Mouse (Mus musculus) c-Kit-negative CD71-positive TER-119-positive erythroid progenitor cells, embryonic 14.5 days (primary cell): ENCODE data around the gene Top1.

ENCODE experiments used
- DNase-seq: peaks from one replicate; pipeline ENCODE4 v3.0.0-alpha.2; 2013; ENCODE audit warnings: low read depth, low spot score

The Top1 gene

DNA sequence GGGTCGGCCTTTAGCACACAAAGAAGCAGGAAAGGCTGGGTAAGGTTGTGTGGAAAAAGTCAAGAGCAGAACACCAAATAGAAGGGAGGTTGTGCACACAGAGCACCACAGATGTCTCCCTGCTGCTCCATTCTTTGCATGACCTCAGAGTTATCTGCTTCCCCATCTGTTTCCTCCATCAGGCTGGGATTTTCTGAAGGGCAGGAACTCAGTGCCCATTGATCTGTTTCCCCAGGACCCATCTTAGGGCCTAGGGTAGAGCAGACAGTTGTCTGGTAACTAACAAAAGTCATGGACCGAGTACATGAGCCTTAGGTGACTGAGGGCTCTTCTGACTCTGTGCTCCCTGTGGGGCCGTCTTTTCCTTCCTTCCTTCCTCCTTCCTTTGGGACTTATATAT lies 95.9 kb downstream of the Top1 start:
- DNase-seq, result no peak

DNA sequence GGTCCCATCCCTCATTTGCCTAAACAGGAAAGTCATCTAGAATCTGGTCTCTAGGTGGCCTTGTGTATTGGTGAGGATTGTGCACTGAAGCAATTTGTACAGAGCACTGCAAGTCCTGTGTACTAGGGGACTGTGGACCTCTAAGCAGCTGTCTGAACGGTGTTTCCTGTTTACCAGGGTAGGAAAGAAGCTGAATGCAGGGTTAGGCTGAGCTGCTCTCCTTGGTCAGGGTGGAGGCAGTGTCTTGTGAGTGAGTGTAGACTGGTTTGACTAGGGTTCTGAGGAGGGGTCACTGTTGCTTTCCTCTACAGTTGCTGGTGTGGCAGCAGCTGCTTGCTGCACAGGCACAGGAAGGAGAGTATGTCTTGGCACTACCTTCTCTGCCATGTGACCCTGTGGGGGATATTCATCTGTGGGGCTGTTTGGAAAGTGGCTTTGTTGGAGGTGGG lies 96.5 kb downstream of the Top1 start:
- no peak for DNase-seq

DNA sequence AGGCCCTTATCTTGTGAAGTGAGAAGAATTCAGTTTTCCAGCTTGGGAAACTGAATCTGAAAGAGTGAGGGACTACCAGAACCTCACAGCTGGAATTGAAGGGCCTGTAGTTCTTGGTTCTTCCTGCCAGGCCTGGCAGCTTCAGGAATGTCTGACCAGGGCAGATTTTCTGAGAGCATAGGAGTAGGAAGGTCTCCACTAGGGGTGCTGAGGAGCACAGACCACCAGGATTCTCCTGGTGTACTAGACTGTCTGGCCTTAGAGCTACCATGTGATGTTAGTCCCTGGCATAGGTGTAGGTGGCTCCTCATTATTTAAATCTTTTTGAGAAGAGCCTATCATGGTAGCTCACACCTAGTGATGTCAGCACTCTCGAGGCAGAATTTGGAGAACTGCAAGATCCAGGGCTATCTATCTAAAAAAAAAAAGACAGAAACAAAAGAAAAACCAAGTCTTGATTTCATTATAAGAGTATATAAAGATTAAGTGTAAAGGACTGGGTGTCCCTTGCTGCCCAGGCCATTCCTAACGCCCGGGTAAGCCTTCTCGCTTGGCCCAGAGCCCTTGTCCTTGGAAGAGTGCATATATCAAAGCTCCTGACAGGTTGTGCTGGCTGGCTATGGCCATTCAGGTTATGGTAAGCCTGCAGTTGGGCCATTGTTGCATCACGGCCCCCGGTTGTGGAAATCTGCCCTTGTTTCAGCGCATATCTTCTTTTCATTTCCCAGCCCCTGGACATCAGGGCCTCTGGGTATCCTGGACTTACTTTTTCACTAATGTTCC lies 98.5 kb downstream of the Top1 start:
- DNase-seq, result no peak

DNA sequence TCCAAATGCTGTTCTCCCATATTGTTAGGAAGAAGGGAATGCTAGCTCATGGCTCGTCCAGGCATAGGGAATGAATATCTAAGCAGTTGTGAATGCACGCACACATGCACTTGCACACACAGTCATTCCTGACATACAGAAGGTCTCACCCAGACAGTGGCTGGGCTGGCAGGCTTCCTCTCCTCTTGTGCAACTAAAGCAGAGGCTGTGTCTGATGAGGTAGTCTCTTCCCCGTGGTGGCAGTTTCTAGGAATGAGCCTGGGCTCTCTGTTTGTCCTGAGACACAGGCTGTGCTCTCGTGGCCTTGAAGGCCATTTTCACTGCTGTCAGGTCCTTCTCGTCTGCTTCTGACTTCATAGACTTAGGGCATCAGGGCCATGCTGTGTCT lies 99.1 kb downstream of the Top1 start:
- no peak for DNase-seq

DNA sequence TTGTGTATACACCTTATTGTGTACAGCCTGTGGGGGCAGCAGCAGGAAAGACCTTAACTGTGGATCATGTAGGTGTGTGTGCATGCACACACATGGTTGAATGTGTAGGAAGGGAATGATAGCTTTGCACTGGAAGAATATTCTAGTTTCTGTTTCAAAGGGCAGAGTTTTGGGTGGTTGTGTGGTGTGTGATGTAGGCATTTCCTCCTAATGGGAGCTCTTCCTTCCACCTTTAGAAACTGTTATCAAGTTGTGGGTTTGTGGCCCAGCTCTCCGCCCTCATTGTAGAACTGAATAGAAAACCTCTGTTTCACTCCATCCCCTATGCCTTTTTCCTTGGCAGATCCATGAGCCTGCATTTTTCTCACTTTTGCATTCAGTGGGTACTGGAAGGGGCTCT lies 99.8 kb downstream of the Top1 start:
- DNase-seq, result no peak

DNA sequence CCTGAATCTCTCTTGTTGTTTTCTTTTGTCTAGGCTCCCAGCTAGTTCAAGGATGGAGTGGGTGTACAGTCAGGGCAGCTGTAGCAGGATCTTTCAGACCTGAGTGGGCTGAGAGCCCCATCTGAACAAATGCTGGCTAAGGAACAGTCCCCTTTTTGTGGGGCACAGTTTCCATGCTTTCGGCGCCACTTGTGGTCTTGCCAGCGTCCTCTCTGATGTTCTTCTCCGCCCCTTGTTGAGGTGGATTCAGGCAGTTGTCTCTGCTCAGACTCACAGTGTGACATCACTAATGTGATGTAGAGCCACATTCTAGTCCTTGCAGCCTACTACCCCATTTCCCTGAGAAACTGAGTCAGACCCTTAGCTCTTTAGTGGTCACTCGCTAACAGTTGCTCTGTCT lies 100.9 kb downstream of the Top1 start:
- no peak for DNase-seq

DNA sequence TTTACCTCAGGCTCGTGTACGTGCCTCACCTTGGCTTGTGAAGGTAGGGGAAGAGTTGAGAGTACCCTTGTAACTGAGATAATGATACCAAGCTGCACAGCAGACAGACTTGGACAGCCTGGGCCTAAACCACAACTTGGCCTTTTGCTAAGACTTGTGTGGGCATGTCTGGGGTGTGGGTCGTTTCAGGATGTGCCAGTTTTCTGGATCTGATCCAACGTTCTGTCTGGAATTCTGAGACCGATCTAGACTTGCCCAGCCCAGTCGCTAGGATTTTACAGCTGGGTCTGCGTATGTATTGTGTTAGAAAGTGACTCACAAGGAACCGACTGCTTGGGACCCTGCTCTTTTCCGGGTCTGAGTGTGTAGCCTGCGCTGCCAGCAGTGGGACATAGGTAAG lies 101.4 kb downstream of the Top1 start:
- no peak for DNase-seq

DNA sequence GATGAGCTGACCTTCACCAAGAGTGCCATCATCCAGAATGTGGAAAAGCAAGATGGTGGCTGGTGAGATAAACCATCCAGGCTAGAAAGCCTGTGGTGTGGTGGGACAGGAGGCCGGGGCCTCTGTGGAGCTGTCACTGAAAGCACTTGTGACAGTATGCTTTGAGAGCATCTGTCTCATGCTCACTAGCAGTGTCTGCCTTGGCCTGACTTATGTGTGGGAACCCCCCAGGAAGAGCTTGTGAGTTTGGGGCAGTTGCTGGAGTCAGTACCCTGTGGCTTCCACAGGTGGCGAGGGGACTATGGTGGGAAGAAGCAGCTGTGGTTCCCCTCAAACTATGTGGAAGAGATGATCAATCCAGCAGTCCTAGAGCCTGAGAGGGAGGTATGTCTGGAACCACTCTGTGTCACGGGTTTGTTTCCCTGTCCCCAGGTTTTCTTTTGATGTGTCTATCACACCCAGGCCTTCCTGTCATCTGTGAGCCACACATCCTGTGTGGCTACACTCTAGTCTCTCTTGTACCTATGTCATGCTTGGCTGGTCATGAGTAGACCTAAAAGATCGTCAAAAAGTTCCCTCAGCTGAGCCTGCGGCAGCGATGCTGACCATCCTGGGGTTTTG lies 111.0 kb downstream of the Top1 start:
- DNase-seq, result no peak

DNA sequence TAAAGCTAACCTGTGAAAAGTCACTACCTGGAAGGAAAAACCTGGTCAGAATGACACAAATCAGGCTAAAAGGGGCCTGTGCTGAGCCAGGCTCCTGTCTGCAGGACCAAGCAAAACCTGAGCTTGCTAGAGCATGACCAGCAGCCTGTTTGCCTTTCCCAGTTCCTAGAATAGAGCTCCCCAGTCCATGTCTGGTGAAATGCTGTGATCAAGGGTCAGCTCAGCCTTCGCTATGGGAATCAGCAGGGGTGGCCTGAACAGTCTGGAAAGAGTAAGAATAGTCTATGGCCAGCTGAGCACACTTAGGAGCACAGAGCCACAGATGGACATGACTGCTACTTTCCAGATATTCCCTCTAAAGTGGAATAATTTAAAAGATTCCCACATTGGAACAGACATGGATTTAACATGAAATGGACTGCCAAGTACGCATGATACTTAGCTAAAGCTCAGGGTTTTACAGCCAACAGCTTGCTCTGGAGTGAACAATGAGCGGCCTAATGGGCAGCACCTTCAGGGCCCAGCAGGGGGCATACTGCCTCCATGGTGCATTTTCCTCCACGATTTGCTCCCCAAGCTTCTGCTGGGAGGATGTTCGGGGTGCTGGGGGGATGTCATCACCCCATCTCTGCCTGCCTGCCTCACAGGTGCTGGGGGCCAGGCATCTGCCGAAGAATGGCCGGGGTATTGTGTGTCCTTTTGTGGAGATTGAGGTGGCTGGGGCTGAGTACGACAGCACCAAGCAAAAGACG lies 114.9 kb downstream of the Top1 start:
- no peak for DNase-seq

DNA sequence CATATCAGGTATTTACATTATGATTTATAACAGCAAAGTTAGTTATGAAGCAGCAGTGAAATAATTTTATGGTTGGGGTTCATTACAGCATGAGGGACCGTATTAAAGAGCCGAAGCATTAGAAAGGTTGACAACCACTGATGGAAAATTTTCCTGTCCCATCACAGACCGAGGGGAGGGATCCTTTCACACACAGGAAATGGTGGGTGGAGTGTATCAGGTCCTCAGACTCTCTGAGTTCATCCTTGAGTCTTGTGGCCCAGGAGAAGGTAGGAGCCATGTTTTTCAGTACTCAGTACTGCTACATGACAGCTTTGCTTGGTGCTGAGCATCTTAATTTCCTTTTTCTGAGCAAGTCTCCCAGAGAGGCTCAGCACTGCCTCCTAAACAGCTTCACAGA lies 118.1 kb downstream of the Top1 start:
- no peak for DNase-seq

DNA sequence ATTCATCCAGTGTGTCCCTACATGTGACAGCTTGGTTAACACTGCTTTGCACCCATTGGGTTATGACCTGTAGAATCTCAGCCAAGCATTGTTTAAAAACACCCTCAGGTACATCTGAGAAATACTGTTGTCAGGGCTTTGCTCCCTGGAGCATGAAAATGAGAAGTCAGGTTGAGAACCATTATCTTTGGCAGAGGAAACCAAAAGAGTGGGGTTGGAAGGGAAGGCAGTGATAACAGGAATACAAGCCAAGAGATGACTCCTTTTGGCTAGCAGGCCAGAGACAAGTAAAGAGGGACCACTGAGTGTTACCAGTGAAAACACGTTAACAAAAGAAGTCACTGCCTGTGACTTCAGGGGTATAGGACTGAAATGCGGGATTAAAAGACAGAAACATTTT lies 118.7 kb downstream of the Top1 start:
- DNase-seq, result no peak

DNA sequence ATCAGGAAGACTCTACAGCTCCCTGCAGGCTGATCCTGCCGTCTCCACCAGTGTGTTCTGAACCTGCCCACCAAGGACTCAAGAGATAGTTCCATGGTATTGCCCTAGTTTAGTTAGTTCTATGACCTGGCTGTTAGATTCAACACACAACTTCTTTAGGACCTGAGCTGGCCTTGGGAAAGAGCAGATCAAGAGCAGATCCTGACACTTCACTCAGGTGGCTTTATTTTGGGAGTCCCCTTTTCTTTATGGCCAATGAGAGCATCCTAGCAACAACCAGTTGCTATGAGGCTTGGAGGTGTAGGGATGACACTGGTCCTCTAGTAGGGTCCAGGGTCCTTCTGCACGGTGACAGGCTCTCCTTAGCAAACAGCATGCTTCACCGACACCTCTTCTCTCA lies 119.4 kb downstream of the Top1 start:
- no peak for DNase-seq

DNA sequence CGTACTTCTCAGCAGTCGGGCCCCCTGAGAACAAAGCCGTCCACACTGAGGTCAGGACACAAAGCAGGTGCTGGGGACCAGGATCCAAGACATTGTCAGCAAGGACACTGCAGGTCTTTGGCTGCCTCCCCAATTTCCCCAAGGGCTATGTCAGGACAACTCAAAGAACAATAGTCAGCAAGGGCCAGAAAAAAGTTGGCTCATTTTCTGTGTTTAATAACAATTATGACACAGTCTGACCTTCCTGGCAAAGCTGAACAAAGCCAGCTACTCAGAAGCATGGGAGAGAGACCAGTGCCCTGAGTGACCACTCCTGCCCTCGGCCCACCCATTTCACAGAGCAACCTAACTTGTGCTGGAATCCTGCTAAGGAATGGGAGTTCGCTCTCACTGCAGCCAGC lies 120.7 kb downstream of the Top1 start:
- no peak for DNase-seq

DNA sequence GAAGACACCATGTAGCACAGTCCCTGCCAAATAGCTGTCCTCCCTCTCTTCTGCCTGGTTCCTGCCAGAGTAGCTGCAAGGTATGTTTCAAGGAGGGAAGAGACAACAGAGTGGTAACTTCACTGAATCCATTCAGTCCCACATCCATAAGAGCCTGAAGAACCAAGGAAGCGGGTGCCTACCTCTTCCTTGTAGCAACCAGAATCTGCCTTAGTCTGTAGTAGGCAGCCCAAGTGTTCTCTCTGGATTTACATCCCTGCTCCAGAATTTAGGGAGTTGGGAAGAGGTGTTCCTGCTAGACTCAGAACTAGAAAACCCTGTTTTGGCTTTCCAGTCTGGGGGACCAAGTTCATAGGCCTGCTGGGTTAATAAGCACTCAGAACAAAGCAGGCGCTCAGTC lies 121.5 kb downstream of the Top1 start:
- DNase-seq, result no peak

DNA sequence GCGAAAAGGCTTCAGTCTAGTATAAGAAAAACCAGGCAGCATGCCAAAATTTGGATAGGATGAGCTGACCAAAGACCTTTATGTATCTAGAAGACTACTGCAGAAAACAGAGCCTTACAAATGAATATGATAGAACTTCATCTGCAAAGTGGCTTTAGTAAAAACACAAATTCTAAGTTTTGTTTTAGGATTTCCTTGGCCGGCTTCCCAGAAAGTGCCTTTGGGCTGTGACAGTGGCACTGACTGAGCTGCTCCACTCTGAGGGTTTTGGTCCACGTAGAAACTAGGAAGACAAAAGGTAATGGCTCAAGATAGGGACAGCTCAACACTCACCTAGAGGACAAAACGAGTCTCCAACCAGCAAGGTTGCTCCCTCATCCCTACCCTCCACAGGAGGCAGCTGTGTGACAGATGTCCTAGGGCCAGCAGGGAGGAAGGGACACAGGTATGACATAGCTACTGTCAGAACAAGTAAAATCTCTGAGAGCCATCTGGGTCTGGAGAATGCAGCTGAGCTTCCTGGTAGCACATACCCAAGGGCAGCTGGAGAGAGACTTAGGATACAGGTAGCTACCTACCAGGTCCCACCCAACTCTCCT lies 122.5 kb downstream of the Top1 start:
- no peak for DNase-seq

DNA sequence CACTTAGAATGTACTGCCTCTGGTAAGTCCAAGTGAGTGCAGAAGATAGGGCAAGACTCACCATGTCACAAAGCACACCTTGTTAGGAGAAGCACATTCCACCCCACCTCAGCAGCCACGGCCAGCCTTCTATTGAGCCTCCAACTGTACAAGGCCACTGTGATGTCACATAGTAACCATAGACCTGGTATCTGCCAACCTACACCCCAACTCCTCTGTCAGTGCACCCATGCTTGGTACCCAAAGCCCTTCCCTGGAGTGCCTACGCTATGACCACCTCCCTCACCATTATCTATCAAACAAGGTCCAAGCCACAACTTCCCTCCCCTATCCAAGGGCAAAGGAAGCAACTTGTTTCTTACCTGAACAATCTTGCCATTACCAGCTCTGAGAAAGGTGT lies 123.3 kb downstream of the Top1 start:
- no peak for DNase-seq

DNA sequence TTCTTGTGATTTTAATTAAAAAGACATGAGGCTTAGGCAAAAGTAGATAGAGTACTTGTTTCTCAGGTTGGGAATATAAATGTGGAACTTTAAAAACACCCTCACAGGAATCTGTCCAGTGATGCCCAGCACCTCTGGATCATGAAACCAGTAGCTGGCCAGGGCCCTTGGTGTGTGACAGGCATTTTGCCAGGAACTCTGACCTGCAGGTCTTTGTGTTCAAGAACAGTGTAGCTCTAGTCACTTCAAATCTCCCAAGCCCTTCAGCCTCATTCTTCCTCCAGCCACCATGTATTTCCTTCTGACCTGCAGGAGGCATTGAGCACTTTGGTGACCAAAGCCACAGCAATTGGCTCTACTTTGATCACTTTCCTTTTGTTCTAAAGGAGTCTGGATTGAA lies 124.7 kb downstream of the Top1 start:
- DNase-seq, result no peak

DNA sequence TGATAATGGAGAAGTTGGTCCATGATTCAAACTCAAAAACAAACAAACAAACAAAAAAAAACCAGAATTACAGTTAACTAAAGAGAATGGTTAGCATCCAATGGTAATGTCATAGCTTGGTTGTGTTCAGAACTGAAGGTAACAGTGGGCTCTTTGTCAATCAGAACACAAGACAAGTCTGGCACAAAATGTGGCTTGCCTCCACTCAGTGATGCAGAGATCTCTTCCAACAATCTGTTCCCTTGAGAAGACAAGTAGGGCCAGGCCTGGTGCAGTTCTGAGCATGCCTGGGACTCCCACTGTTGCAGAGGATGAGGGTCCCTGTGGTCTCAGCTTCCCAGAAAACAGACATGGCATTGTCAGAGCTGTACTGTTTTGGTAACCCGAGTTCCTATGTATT lies 125.2 kb downstream of the Top1 start:
- no peak for DNase-seq

DNA sequence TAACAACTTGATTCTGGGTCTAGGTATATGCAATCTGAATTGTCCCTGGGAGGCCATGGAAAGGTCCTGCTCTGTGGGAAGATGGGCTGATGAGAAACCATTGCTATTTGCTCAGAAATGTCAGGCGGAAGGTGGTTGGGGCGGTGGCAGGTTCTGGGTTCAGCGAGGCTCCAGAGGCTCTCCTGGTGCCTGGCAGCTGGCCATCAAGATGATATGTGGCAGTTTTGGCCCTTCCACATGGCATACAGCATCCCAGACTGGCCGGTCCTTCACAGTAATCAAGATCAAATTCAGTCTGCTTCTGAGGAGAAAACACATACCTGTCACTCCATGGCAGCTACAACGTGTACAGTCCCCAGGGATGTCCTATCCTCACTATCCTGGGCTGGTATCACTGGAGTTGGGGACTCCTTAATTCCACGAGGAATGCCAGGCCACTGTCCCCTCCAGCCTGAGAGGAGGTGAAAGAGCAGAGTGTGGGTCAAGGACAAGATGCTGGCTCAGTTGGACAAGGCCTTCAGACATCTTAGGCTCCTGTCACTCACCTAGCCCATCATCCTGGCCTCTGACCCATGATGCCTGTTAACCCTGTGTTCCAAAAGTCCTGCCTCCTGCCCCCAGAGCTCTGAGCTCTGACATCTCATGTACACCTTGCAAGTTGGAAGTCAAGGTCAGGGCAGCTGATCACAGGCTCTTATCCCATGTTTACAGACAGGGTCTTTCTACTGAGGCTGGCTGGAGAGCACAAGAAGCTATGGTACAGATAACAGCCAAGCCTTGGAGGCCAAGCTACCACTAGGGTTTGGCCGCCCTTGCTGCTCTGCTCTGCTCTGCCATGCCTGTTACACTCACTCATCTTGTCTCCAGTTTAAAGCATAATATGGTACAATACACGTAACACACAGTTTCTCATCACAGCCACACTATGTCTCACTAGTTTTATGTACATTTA lies 125.9 kb downstream of the Top1 start:
- DNase-seq, result no peak
